Mouse (Mus musculus): ENCODE data around the gene Dguok.

The Dguok gene

GRCm38 (mm10) chr6:83500462-83500861, 6.3 kb downstream of the Dguok start:
- in situ Hi-C loops (cut with MboI, MseI) = no loop called here

- in situ Hi-C loops (cut with MboI, MseI) = loop anchor here (5.0 kb wide), 1 partner anchor 37 kb away; no protein-coding TSS in a partner anchor
These were observed 7.7 kb downstream of the Dguok start for GRCm38 (mm10) chr6:83499078-83499477.

- in situ Hi-C loops (cut with MboI, MseI) = loop anchor here (5.0 kb wide), 1 partner anchor 35 kb away; no protein-coding TSS in a partner anchor
These were observed 9.7 kb downstream of the Dguok start for GRCm38 (mm10) chr6:83496753-83497710.

GRCm38 (mm10) chr6:83496009-83496752, 10.6 kb downstream of the Dguok start:
- in situ Hi-C loops (cut with MboI, MseI) = loop anchor here (5.0 kb wide), 1 partner anchor 34 kb away; no protein-coding TSS in a partner anchor

- in situ Hi-C loops (cut with MboI, MseI) = no loop called here
These were observed 16.1 kb downstream of the Dguok start for GRCm38 (mm10) chr6:83490622-83491021.

GRCm38 (mm10) chr6:83488200-83488599, 18.6 kb downstream of the Dguok start:
- in situ Hi-C loops (cut with MboI, MseI) = loop anchor here (5.0 to 10.0 kb wide), 2 partner anchors 91 to 293 kb away; no protein-coding TSS in a partner anchor

GRCm38 (mm10) chr6:83487298-83487697, 19.5 kb downstream of the Dguok start:
- in situ Hi-C loops (cut with MboI, MseI) = loop anchor here (5.0 to 10.0 kb wide), 2 partner anchors 90 to 292 kb away; no protein-coding TSS in a partner anchor

GRCm38 (mm10) chr6:83485854-83486253, 20.9 kb downstream of the Dguok start:
- in situ Hi-C loops (cut with MboI, MseI) = loop anchor here (5.0 to 10.0 kb wide), 2 partner anchors 89 to 291 kb away; no protein-coding TSS in a partner anchor

GRCm38 (mm10) chr6:83483776-83484175, 23.0 kb downstream of the Dguok start:
- in situ Hi-C loops (cut with MboI, MseI) = loop anchor here (10.0 kb wide), 1 partner anchor 289 kb away; no protein-coding TSS in a partner anchor

GRCm38 (mm10) chr6:83482418-83483085, 24.2 kb downstream of the Dguok start:
- in situ Hi-C loops (cut with MboI, MseI) = loop anchor here (10.0 kb wide), 1 partner anchor 288 kb away; no protein-coding TSS in a partner anchor

GRCm38 (mm10) chr6:83480019-83480655, 26.6 kb downstream of the Dguok start:
- in situ Hi-C loops (cut with MboI, MseI) = loop anchor here (10.0 kb wide), 1 partner anchor 285 kb away; no protein-coding TSS in a partner anchor

- in situ Hi-C loops (cut with MboI, MseI) = no loop called here
These were observed 27.6 kb downstream of the Dguok start for GRCm38 (mm10) chr6:83479193-83479592.

GRCm38 (mm10) chr6:83478628-83479027, 28.1 kb downstream of the Dguok start:
- in situ Hi-C loops (cut with MboI, MseI) = no loop called here

- in situ Hi-C loops (cut with MboI, MseI) = no loop called here
These were observed 28.6 kb downstream of the Dguok start for GRCm38 (mm10) chr6:83478217-83478616.

GRCm38 (mm10) chr6:83475431-83475830, 31.3 kb downstream of the Dguok start:
- in situ Hi-C loops (cut with MboI, MseI) = no loop called here

- in situ Hi-C loops (cut with MboI, MseI) = no loop called here
These were observed 33.5 kb downstream of the Dguok start for GRCm38 (mm10) chr6:83473240-83473639.

GRCm38 (mm10) chr6:83471739-83472138, 35.0 kb downstream of the Dguok start:
- in situ Hi-C loops (cut with MboI, MseI) = no loop called here

GRCm38 (mm10) chr6:83464011-83464410, 42.8 kb downstream of the Dguok start:
- in situ Hi-C loops (cut with MboI, MseI) = loop anchor here (5.0 kb wide), 1 partner anchor 33 kb away; no protein-coding TSS in a partner anchor

GRCm38 (mm10) chr6:83459034-83459644, 47.6 kb downstream of the Dguok start, which contains the start of gene Tet3:
Gene Tet3, minus strand, starts transcription at chr6:83459084.
- in situ Hi-C loops (cut with MboI, MseI) = no loop called here
